Mouse (Mus musculus): Measurements from ENCODE around the gene Dip2b. TPM values are rescaled to one million over a fixed set of nuclear protein-coding genes. Genes with fewer than 3 reads are reported as not detected.
A peak's percentile ranks its signal among the peaks of the same experiment; 100 is the strongest.

The Dip2b gene
- polyA plus RNA-seq, 1 experiment from 2014 or later = 25.8 TPM

GRCm38 (mm10) chr15:100123867-100124266 lies 85.4 kb downstream of the Dip2b start:
- no peak for ATAC-seq (ENCODE audit: low FRiP score)
- Histone ChIP-seq H3K27ac (no peak overlapping the region), H3K9ac (no peak overlapping the region), H3K4me1 (peaks cover 14% of the 10 kb centered on the region), H3K4me3 (replicated peaks) (no peak overlapping the region), H3K9me3 (no peaks in the 10 kb centered on the region), H3K36me3 (replicated peaks) (0 out of 2 replicates have a peak, but pooled peaks cover 6% of the 10 kb centered on the region), H3K27me3 (no peaks in the 10 kb centered on the region), H3K4me2 (no peak overlapping the region)
- 76% methylated on average over 5 of the region's 5 CpGs for WGBS

- Histone ChIP-seq H3K27me3 (no peaks in the 10 kb centered on the region), H3K9me3 (no peaks in the 10 kb centered on the region), H3K4me2 (no peak overlapping the region), H3K9ac (no peak overlapping the region), H3K4me3 (replicated peaks) (no peak overlapping the region), H3K27ac (no peak overlapping the region), H3K4me1 (peaks cover 14% of the 10 kb centered on the region), H3K36me3 (replicated peaks) (0 out of 2 replicates have a peak, but pooled peaks cover 6% of the 10 kb centered on the region)
- WGBS = 87% methylated on average over 6 of the region's 6 CpGs
- ATAC-seq (ENCODE audit: low FRiP score) = no peak
Measured at GRCm38 (mm10) chr15:100125245-100125644, 86.8 kb downstream of the Dip2b start.

- Histone ChIP-seq H3K36me3 (replicated peaks) (peaks cover under 1% of the 10 kb centered on the region; the same call in 1 of the 2 replicates), H3K4me2 (no peak overlapping the region), H3K27ac (no peak overlapping the region), H3K9ac (no peak overlapping the region; the same call in 1 of the 2 replicates), H3K4me1 (peaks cover 14% of the 10 kb centered on the region), H3K27me3 (no peaks in the 10 kb centered on the region), H3K4me3 (replicated peaks) (no peak overlapping the region), H3K9me3 (no peaks in the 10 kb centered on the region)
- ATAC-seq (ENCODE audit: low FRiP score) = peak; percentile 82
- 14% methylated on average over 11 of the region's 11 CpGs for WGBS
Measured at GRCm38 (mm10) chr15:100126456-100127107, 88.1 kb downstream of the Dip2b start.

- WGBS = 59% methylated on average over 7 of the region's 7 CpGs
- H3K27ac ChIP-seq = no peak overlapping the region
- peaks cover 8% of the 10 kb centered on the region for H3K36me3 ChIP-seq (replicated peaks)
- H3K9me3 ChIP-seq = no peaks in the 10 kb centered on the region
- H3K9ac ChIP-seq = no peak overlapping the region
- no peak overlapping the region for H3K4me2 ChIP-seq
- no peak overlapping the region for H3K4me3 ChIP-seq (replicated peaks)
- H3K4me1 ChIP-seq = peaks cover 9% of the 10 kb centered on the region
- H3K27me3 ChIP-seq = no peaks in the 10 kb centered on the region
- ATAC-seq (ENCODE audit: low FRiP score) = no peak
Measured at GRCm38 (mm10) chr15:100129151-100129790, 90.8 kb downstream of the Dip2b start.

GRCm38 (mm10) chr15:100139665-100140064 lies 101.2 kb downstream of the Dip2b start:
- no peak for ATAC-seq (ENCODE audit: low FRiP score)
- H3K27ac ChIP-seq = no peak overlapping the region
- no peak overlapping the region for H3K9ac ChIP-seq
- 94% methylated on average over 5 of the region's 5 CpGs for WGBS
- peaks cover 21% of the 10 kb centered on the region for H3K36me3 ChIP-seq (replicated peaks)
- peaks cover 8% of the 10 kb centered on the region for H3K4me1 ChIP-seq
- no peak overlapping the region for H3K4me3 ChIP-seq (replicated peaks)
- H3K27me3 ChIP-seq = no peaks in the 10 kb centered on the region
- H3K4me2 ChIP-seq = no peak overlapping the region
- no peaks in the 10 kb centered on the region for H3K9me3 ChIP-seq

- Histone ChIP-seq H3K27me3 (no peaks in the 10 kb centered on the region), H3K9ac (no peak overlapping the region), H3K4me3 (replicated peaks) (no peak overlapping the region), H3K9me3 (no peaks in the 10 kb centered on the region), H3K4me1 (peaks cover 15% of the 10 kb centered on the region), H3K4me2 (no peak overlapping the region), H3K27ac (no peak overlapping the region), H3K36me3 (replicated peaks) (peaks cover 18% of the 10 kb centered on the region)
- no peak for ATAC-seq (ENCODE audit: low FRiP score)
- 75% methylated on average over 4 of the region's 4 CpGs for WGBS
Measured at GRCm38 (mm10) chr15:100140428-100140827, 102.0 kb downstream of the Dip2b start.

- ATAC-seq (ENCODE audit: low FRiP score) = 0 out of 2 replicates have a peak, but pooled peaks have one; percentile 23
- Histone ChIP-seq H3K9ac (no peak overlapping the region), H3K4me2 (no peak overlapping the region), H3K9me3 (no peaks in the 10 kb centered on the region), H3K27ac (peak overlapping the region; percentile 61), H3K4me3 (replicated peaks) (no peak overlapping the region), H3K27me3 (no peaks in the 10 kb centered on the region), H3K36me3 (replicated peaks) (0 out of 2 replicates have a peak, but pooled peaks cover 6% of the 10 kb centered on the region), H3K4me1 (peaks cover 17% of the 10 kb centered on the region)
- WGBS = 71% methylated on average over 11 of the region's 11 CpGs
Measured at GRCm38 (mm10) chr15:100143091-100143801, 104.8 kb downstream of the Dip2b start.

- H3K36me3 ChIP-seq (replicated peaks) = 0 out of 2 replicates have a peak, but pooled peaks cover 6% of the 10 kb centered on the region
- no peaks in the 10 kb centered on the region for H3K9me3 ChIP-seq
- H3K27ac ChIP-seq = no peak overlapping the region; the same call in 1 of the 2 replicates
- H3K27me3 ChIP-seq = no peaks in the 10 kb centered on the region
- no peak overlapping the region for H3K4me3 ChIP-seq (replicated peaks)
- 67% methylated on average over 15 of the region's 15 CpGs for WGBS
- no peak overlapping the region for H3K9ac ChIP-seq
- peaks cover 20% of the 10 kb centered on the region for H3K4me1 ChIP-seq
- ATAC-seq (ENCODE audit: low FRiP score) = no peak
- H3K4me2 ChIP-seq = no peak overlapping the region
Measured at GRCm38 (mm10) chr15:100144854-100145824, 106.7 kb downstream of the Dip2b start.

- peaks cover 20% of the 10 kb centered on the region for H3K4me1 ChIP-seq
- no peak overlapping the region; the same call in 1 of the 2 replicates for H3K27ac ChIP-seq
- no peak for ATAC-seq (ENCODE audit: low FRiP score)
- 82% methylated on average over 3 of the region's 3 CpGs for WGBS
- H3K27me3 ChIP-seq = no peaks in the 10 kb centered on the region
- H3K9me3 ChIP-seq = no peaks in the 10 kb centered on the region
- no peak overlapping the region for H3K4me2 ChIP-seq
- H3K36me3 ChIP-seq (replicated peaks) = 0 out of 2 replicates have a peak, but pooled peaks cover 7% of the 10 kb centered on the region
- H3K4me3 ChIP-seq (replicated peaks) = no peak overlapping the region
- H3K9ac ChIP-seq = no peak overlapping the region
Measured at GRCm38 (mm10) chr15:100145917-100146316, 107.5 kb downstream of the Dip2b start.

GRCm38 (mm10) chr15:100150593-100150992 lies 112.1 kb downstream of the Dip2b start:
- H3K36me3 ChIP-seq (replicated peaks) = peaks cover 28% of the 10 kb centered on the region
- H3K4me2 ChIP-seq = no peak overlapping the region
- no peak overlapping the region for H3K9ac ChIP-seq
- H3K27ac ChIP-seq = no peak overlapping the region
- no peaks in the 10 kb centered on the region for H3K9me3 ChIP-seq
- no peak overlapping the region for H3K4me3 ChIP-seq (replicated peaks)
- no peaks in the 10 kb centered on the region for H3K27me3 ChIP-seq
- peaks cover 4% of the 10 kb centered on the region for H3K4me1 ChIP-seq
- WGBS = 86% methylated on average over 4 of the region's 4 CpGs
- no peak for ATAC-seq (ENCODE audit: low FRiP score)

GRCm38 (mm10) chr15:100152321-100152720 lies 113.9 kb downstream of the Dip2b start:
- Histone ChIP-seq H3K9me3 (no peaks in the 10 kb centered on the region), H3K36me3 (replicated peaks) (peaks cover 45% of the 10 kb centered on the region), H3K9ac (no peak overlapping the region), H3K27me3 (no peaks in the 10 kb centered on the region), H3K4me2 (no peak overlapping the region), H3K27ac (no peak overlapping the region), H3K4me1 (0 out of 2 replicates have a peak, but pooled peaks cover 3% of the 10 kb centered on the region), H3K4me3 (replicated peaks) (no peak overlapping the region)
- WGBS = 94% methylated on average over 3 of the region's 3 CpGs
- no peak for ATAC-seq (ENCODE audit: low FRiP score)

All from forebrain, embryonic 12.5 days (tissue).